Mouse (Mus musculus) liver, embryonic 14.5 days (tissue): ENCODE results near the gene Pdhx.

Source experiments
- CTCF ChIP-seq: IDR thresholded peaks from 2 replicates; pipeline ENCODE4 v1.5.1; 2016; ENCODE audit warnings: antibody characterized with exemption, low read depth, control low read depth
- EP300 ChIP-seq: IDR thresholded peaks from 2 replicates; pipeline ENCODE4 v1.6.1; 2016; ENCODE audit warnings: antibody characterized with exemption, low read depth

DNA sequence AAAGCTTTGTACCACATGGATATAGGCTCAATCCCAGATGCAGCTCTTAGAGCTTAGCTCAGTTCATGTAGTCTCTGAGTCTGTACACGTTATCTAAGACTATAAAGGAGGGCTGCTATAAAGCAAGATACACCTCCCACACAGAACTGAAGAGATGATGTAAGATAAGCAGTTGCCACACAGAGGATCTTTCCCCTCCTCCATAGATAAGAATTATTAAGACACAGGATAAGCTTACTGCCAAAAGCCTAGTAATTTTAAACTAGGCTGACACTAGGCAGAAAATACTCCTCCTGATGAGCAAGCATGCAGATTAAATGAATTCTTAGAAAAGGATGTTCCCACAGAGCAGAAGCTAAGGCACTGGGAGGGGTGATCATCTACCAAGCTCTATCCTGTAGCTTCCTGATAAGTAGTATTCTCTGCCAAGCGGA, 55.9 kb downstream of the Pdhx start:
- TF ChIP-seq CTCF (no peak), EP300 (peak; percentile 31; the same call in 1 of the 2 replicates)
